Mouse (Mus musculus): ENCODE results near the gene Nuak2. TPM values are rescaled to one million over a fixed set of nuclear protein-coding genes. Genes with fewer than 3 reads are reported as not detected.

Gene Nuak2
- polyA plus RNA-seq, 1 experiment from 2014 or later, result 8.5 TPM

DNA sequence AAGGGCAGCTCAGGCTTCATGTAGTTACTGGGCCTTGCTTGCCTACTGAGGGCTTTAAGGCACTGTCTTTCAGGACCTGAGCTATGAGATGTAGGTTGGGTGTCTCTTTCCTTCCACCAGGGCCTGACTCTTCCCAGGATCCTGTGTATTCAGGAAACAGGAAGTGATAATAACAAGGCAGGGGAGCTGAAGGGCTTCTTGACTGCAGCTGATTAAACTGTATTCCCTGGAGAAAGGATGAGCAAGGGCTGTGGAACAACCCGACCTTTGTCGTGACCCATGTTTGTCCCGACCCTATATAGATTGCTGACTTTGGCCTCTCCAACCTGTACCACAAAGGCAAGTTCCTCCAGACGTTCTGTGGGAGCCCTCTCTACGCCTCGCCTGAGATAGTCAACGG, 13.7 kb downstream of the Nuak2 start:
- ATAC-seq (ENCODE audit: insufficient number of reproducible peaks, low FRiP score, low TSS enrichment, low read depth), result no peak
- WGBS, result 80% methylated on average over 7 of the region's 7 CpGs
- H3K27me3 ChIP-seq, result no peaks in the 10 kb centered on the region
- no peak overlapping the region for H3K9ac ChIP-seq
- H3K4me3 ChIP-seq (replicated peaks), result no peak overlapping the region
- no peaks in the 10 kb centered on the region for H3K9me3 ChIP-seq (replicated peaks)
- no peaks in the 10 kb centered on the region for H3K36me3 ChIP-seq
- no peak overlapping the region for H3K27ac ChIP-seq (replicated peaks)
- H3K4me1 ChIP-seq, result peaks cover 21% of the 10 kb centered on the region
- no peak overlapping the region for H3K4me2 ChIP-seq (replicated peaks)

DNA sequence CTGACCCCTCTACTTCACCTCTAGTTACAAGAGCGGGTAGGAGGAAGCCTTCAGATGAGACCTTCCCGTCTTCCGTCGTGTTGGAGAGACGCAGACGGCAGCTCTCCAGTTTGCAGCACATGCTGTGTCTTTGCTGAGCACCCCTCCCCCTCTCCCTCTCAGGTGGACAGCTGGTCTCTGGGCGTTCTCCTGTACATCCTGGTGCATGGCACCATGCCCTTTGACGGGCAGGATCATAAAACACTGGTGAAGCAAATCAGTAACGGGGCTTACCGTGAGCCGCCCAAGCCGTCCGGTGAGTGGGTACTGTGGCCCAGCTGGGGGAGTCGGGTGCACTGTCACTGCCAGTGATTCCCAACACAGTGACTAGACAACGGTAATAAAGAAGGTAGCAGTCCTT, 14.5 kb downstream of the Nuak2 start:
- H3K4me3 ChIP-seq (replicated peaks), result no peak overlapping the region
- H3K4me2 ChIP-seq (replicated peaks), result no peak overlapping the region
- ATAC-seq (ENCODE audit: insufficient number of reproducible peaks, low FRiP score, low TSS enrichment, low read depth), result no peak
- no peak overlapping the region for H3K9ac ChIP-seq
- WGBS, result 86% methylated on average over 15 of the region's 15 CpGs
- no peak overlapping the region for H3K27ac ChIP-seq (replicated peaks)
- H3K36me3 ChIP-seq, result no peaks in the 10 kb centered on the region
- H3K9me3 ChIP-seq (replicated peaks), result no peaks in the 10 kb centered on the region
- no peaks in the 10 kb centered on the region for H3K27me3 ChIP-seq
- peaks cover 28% of the 10 kb centered on the region for H3K4me1 ChIP-seq

- Histone ChIP-seq H3K4me2 (replicated peaks) (no peak overlapping the region), H3K9me3 (replicated peaks) (no peaks in the 10 kb centered on the region), H3K4me1 (peaks cover 30% of the 10 kb centered on the region), H3K27me3 (no peaks in the 10 kb centered on the region), H3K27ac (replicated peaks) (no peak overlapping the region), H3K36me3 (no peaks in the 10 kb centered on the region), H3K9ac (no peak overlapping the region), H3K4me3 (replicated peaks) (no peak overlapping the region)
- ATAC-seq (ENCODE audit: insufficient number of reproducible peaks, low FRiP score, low TSS enrichment, low read depth), result no peak
- WGBS, result 88% methylated on average over 17 of the region's 17 CpGs
These were observed 15.4 kb downstream of the Nuak2 start for GRCm38 (mm10) chr1:132331283-132331682.

GRCm38 (mm10) chr1:132333201-132333600, 17.3 kb downstream of the Nuak2 start:
- Histone ChIP-seq H3K9ac (no peak overlapping the region), H3K9me3 (replicated peaks) (no peaks in the 10 kb centered on the region), H3K36me3 (no peaks in the 10 kb centered on the region), H3K4me1 (peaks cover 26% of the 10 kb centered on the region), H3K27ac (replicated peaks) (no peak overlapping the region), H3K27me3 (no peaks in the 10 kb centered on the region), H3K4me3 (replicated peaks) (no peak overlapping the region), H3K4me2 (replicated peaks) (no peak overlapping the region)
- ATAC-seq (ENCODE audit: insufficient number of reproducible peaks, low FRiP score, low TSS enrichment, low read depth), result no peak
- WGBS, result 25% methylated on average over 2 of the region's 2 CpGs

DNA sequence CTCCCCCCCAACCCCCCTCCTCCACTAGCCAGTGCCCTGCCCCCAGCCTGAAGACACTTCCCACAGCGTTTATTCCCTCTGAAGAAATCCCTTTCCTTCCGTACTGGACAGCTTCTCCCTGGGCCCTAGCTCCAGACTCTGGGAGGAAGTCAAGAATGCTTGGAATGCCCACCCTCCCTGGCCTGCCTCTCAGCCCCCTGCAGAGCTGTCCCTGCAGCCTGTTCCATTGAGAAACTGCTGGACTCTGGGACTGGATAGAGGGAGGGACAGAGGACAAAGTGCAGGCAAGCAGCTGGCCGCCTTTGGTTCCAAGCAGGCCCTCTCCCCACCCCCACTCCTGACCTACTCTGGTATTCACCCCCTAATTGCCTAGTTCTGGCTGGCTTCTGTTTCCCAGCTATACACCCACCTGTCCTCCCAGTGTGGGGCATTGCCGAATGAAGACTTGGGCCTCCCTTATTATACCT, 17.8 kb downstream of the Nuak2 start:
- WGBS, result 10% methylated on average over 4 of the region's 4 CpGs
- Histone ChIP-seq H3K27me3 (no peaks in the 10 kb centered on the region), H3K27ac (replicated peaks) (no peak overlapping the region; the same call in 1 of the 2 replicates), H3K4me3 (replicated peaks) (no peak overlapping the region), H3K9me3 (replicated peaks) (no peaks in the 10 kb centered on the region), H3K4me2 (replicated peaks) (no peak overlapping the region), H3K36me3 (no peaks in the 10 kb centered on the region), H3K9ac (no peak overlapping the region), H3K4me1 (peaks cover 26% of the 10 kb centered on the region)
- ATAC-seq (ENCODE audit: insufficient number of reproducible peaks, low FRiP score, low TSS enrichment, low read depth), result peak; percentile 72

GRCm38 (mm10) chr1:132334178-132334801, 18.4 kb downstream of the Nuak2 start:
- no peaks in the 10 kb centered on the region for H3K9me3 ChIP-seq (replicated peaks)
- WGBS, result 38% methylated on average over 6 of the region's 6 CpGs
- H3K27me3 ChIP-seq, result no peaks in the 10 kb centered on the region
- no peak; the same call in 1 of the 2 replicates for ATAC-seq (ENCODE audit: insufficient number of reproducible peaks, low FRiP score, low TSS enrichment, low read depth)
- no peak overlapping the region for H3K4me3 ChIP-seq (replicated peaks)
- no peak overlapping the region for H3K9ac ChIP-seq
- no peak overlapping the region for H3K4me2 ChIP-seq (replicated peaks)
- H3K4me1 ChIP-seq, result peaks cover 26% of the 10 kb centered on the region
- H3K27ac ChIP-seq (replicated peaks), result no peak overlapping the region; the same call in 1 of the 2 replicates
- no peaks in the 10 kb centered on the region for H3K36me3 ChIP-seq

- Histone ChIP-seq H3K4me2 (replicated peaks) (no peak overlapping the region), H3K9me3 (replicated peaks) (no peaks in the 10 kb centered on the region), H3K4me1 (peaks cover 26% of the 10 kb centered on the region), H3K9ac (no peak overlapping the region), H3K27me3 (no peaks in the 10 kb centered on the region), H3K36me3 (no peaks in the 10 kb centered on the region), H3K27ac (replicated peaks) (no peak overlapping the region), H3K4me3 (replicated peaks) (no peak overlapping the region)
- ATAC-seq (ENCODE audit: insufficient number of reproducible peaks, low FRiP score, low TSS enrichment, low read depth), result no peak
- WGBS, result 41% methylated on average over 12 of the region's 12 CpGs
These were observed 19.5 kb downstream of the Nuak2 start for GRCm38 (mm10) chr1:132335378-132335965.

GRCm38 (mm10) chr1:132336921-132337320, 21.0 kb downstream of the Nuak2 start:
- 64% methylated on average over 6 of the region's 6 CpGs for WGBS
- H3K9me3 ChIP-seq (replicated peaks), result no peaks in the 10 kb centered on the region
- H3K4me2 ChIP-seq (replicated peaks), result no peak overlapping the region
- H3K36me3 ChIP-seq, result no peaks in the 10 kb centered on the region
- H3K4me1 ChIP-seq, result peaks cover 26% of the 10 kb centered on the region
- no peak overlapping the region for H3K9ac ChIP-seq
- H3K27me3 ChIP-seq, result no peaks in the 10 kb centered on the region
- no peak overlapping the region for H3K4me3 ChIP-seq (replicated peaks)
- H3K27ac ChIP-seq (replicated peaks), result no peak overlapping the region
- no peak for ATAC-seq (ENCODE audit: insufficient number of reproducible peaks, low FRiP score, low TSS enrichment, low read depth)

DNA sequence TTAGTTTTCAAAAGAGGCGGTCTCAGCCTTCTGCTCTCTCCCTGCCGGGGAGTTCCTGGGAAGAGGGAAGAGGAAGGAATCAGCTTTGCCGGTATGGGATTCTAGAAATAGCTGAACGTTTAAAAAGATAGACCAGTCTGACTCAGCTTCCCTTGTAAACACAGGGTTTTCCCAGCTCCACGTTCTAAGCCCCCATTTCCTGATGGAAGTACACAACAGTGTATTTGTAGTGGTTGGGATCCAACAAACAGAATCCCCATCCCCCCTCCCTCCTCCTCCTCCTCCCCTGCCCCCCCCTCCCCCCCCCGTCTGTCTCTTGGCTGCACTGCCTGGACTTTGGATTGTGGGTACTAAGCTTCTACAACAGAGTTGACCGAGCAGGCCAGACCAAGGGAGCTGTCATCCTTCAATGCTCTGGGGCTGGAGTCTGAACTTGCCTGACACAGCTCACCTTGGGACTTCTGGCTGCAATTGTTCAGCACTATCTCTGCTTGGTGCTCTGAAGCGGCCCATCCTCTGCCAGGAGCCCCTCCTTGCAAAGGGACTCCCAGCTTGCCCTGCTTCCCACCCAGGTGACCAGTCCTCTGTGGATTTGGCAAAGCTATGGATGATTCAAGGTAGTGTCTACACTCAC, 22.2 kb downstream of the Nuak2 start:
- 41% methylated on average over 8 of the region's 8 CpGs for WGBS
- Histone ChIP-seq H3K9ac (no peak overlapping the region), H3K9me3 (replicated peaks) (no peaks in the 10 kb centered on the region), H3K27ac (replicated peaks) (no peak overlapping the region), H3K4me3 (replicated peaks) (no peak overlapping the region), H3K4me1 (peaks cover 23% of the 10 kb centered on the region), H3K27me3 (no peaks in the 10 kb centered on the region), H3K36me3 (no peaks in the 10 kb centered on the region), H3K4me2 (replicated peaks) (no peak overlapping the region)
- no peak for ATAC-seq (ENCODE audit: insufficient number of reproducible peaks, low FRiP score, low TSS enrichment, low read depth)

DNA sequence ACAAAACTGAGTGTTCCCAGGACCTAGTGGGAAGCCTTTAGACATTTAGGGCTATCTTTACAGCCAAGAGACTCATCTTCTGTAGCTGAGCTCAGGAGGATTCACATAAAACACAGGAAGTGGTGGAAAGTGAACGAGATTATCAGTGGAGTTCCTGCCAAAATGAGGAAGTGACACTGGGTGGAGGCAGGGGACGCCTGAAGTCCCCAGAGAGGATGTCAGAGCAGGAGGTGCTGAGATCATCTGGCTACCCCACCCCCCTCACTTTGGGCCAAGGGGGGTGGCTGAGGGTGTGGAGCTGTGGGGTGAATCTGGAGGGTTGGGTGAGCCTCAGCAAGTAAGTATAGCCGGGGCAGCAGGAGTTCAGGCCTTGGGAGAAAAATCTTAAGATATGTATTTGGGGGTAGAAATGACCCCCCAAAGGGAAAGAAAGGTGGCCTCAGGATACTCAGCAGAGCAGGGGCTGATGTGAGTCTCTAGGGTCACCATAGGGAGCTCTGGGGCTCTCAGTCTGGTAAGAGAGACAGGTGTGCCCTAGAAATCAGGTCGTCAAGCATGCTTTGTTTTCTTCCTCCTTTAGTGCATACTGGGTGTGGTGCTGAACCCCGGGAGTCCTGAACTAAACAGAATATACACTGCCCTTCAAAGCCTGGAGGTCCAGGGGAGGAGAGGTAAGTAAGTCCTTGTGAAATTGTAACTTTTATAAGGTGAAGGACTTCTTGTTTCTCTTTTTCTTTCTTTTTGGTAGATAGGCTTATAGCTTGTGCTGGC, 26.0 kb downstream of the Nuak2 start:
- 39% methylated on average over 5 of the region's 5 CpGs for WGBS

DNA sequence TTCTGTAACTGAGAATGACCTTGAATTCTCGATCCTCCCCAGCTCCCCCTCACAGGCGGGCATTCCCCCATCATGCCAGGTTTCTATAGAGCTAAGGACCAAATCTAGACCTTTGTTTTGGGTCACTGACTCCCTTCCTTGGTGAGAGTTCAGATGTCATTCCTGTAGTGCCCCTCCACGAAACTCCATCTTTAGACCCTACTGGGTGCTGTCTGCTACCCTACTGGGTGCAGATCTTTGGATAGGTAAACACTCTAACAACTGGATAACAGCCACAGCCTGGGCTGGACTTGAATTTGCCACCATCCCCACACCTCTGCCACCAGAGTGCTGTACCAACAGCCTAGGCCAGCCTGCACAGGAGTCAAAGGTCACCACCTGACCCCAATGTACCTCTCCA, 26.6 kb downstream of the Nuak2 start:
- Histone ChIP-seq H3K4me1 (peaks cover 9% of the 10 kb centered on the region; the same call in 1 of the 2 replicates), H3K27ac (replicated peaks) (no peak overlapping the region), H3K27me3 (no peaks in the 10 kb centered on the region), H3K9ac (no peak overlapping the region), H3K4me2 (replicated peaks) (no peak overlapping the region), H3K9me3 (replicated peaks) (no peaks in the 10 kb centered on the region), H3K4me3 (replicated peaks) (no peak overlapping the region), H3K36me3 (no peaks in the 10 kb centered on the region)
- no peak for ATAC-seq (ENCODE audit: insufficient number of reproducible peaks, low FRiP score, low TSS enrichment, low read depth)
- WGBS, result 66% methylated on average over 3 of the region's 3 CpGs

More for the DNA sequence above, 26.0 kb downstream of the Nuak2 start:
- H3K27me3 ChIP-seq, result no peaks in the 10 kb centered on the region
- H3K4me3 ChIP-seq (replicated peaks), result no peak overlapping the region
- H3K9me3 ChIP-seq (replicated peaks), result no peaks in the 10 kb centered on the region
- H3K36me3 ChIP-seq, result no peaks in the 10 kb centered on the region
- no peak overlapping the region for H3K4me2 ChIP-seq (replicated peaks)
- no peak overlapping the region for H3K9ac ChIP-seq
- no peak for ATAC-seq (ENCODE audit: insufficient number of reproducible peaks, low FRiP score, low TSS enrichment, low read depth)
- peaks cover 9% of the 10 kb centered on the region; the same call in 1 of the 2 replicates for H3K4me1 ChIP-seq
- H3K27ac ChIP-seq (replicated peaks), result no peak overlapping the region

All from embryonic facial prominence, embryonic 15.5 days (tissue).